ENCODE assay signal across 9 mouse cellular contexts in genomic region chr5:35921141-35921540, GRCm38 (mm10). TPM values are rescaled to one million over a fixed set of nuclear protein-coding genes. Genes with fewer than 3 reads are reported as not detected.
DNase-seq lines count a peak whose midpoint lies in the region; ATAC-seq lines count a peak whose summit lies in the region.
"Had no signal": no experiment of that assay in that cellular context is flagged by ENCODE, and none has a peak within 500 bp of the region (broad histone marks: within the 10 kb centered on the region; RNA-seq: fewer than 3 reads in every experiment).

No protein-coding gene starts in this region.

- no peaks in the 10 kb centered on the region for H3K27me3 ChIP-seq in kidney, embryonic 15.5 days
- H3K27me3 ChIP-seq in embryonic facial prominence, embryonic 10.5 days (replicated peaks; ENCODE audit: low read depth, poor library complexity, severe bottlenecking): no peaks in the 10 kb centered on the region
- H3K27me3 ChIP-seq in embryonic facial prominence, embryonic 12.5 days: no peaks in the 10 kb centered on the region
- no peaks in the 10 kb centered on the region for H3K27me3 ChIP-seq in limb, embryonic 13.5 days

- peak overlapping the region; percentile 92 for H3K27ac ChIP-seq in kidney, embryonic 15.5 days
- peak overlapping the region; percentile 63 for H3K27ac ChIP-seq in embryonic facial prominence, embryonic 10.5 days (replicated peaks)
- H3K27ac ChIP-seq in embryonic facial prominence, embryonic 12.5 days: peak overlapping the region; percentile 86
- H3K27ac ChIP-seq in limb, embryonic 13.5 days: peak overlapping the region; percentile 87

- H3K4me1 ChIP-seq in kidney, embryonic 15.5 days: peaks cover 94% of the 10 kb centered on the region
- H3K4me1 ChIP-seq in embryonic facial prominence, embryonic 10.5 days: peaks cover 96% of the 10 kb centered on the region
- peaks cover 67% of the 10 kb centered on the region for H3K4me1 ChIP-seq in embryonic facial prominence, embryonic 12.5 days
- H3K4me1 ChIP-seq in limb, embryonic 13.5 days: peaks cover 86% of the 10 kb centered on the region

- H3K36me3 ChIP-seq in kidney, embryonic 15.5 days: no peaks in the 10 kb centered on the region
- H3K36me3 ChIP-seq in embryonic facial prominence, embryonic 10.5 days (replicated peaks): no peaks in the 10 kb centered on the region
- H3K36me3 ChIP-seq in embryonic facial prominence, embryonic 12.5 days: no peaks in the 10 kb centered on the region
- peaks cover 6% of the 10 kb centered on the region; the same call in 1 of the 2 replicates for H3K36me3 ChIP-seq in limb, embryonic 13.5 days

- DNase-seq in kidney, postnatal 10 days: no peak
- no peak for DNase-seq in embryonic facial prominence, embryonic 10.5 days (ENCODE audit: low spot score)
- no peak for DNase-seq in urinary bladder, postnatal 4 days (ENCODE audit: low spot score in 2 of 2)
- no peak for DNase-seq in layer of hippocampus, postnatal 10 days (ENCODE audit: low spot score in 2 of 2)
- DNase-seq: adrenal gland, adult 8-10 months; forebrain, postnatal 0 days had no signal

- peak overlapping the region; percentile 45; the same call in 1 of the 2 replicates for H3K4me2 ChIP-seq in kidney, embryonic 15.5 days
- H3K4me2 ChIP-seq in embryonic facial prominence, embryonic 12.5 days (replicated peaks): peak overlapping the region; percentile 26
- H3K4me2 ChIP-seq in limb, embryonic 13.5 days (replicated peaks): peak overlapping the region; percentile 41

- H3K9ac ChIP-seq in kidney, embryonic 15.5 days: no peak overlapping the region
- no peak overlapping the region for H3K9ac ChIP-seq in embryonic facial prominence, embryonic 12.5 days
- peak overlapping the region; percentile 55 for H3K9ac ChIP-seq in limb, embryonic 13.5 days
- H3K9ac ChIP-seq: forebrain, postnatal 0 days had no signal

- 71% methylated on average over 6 of the region's 6 CpGs for WGBS in kidney, embryonic 15.5 days
- 74% methylated on average over 6 of the region's 6 CpGs for WGBS in embryonic facial prominence, embryonic 10.5 days
- WGBS in embryonic facial prominence, embryonic 12.5 days: 69% methylated on average over 6 of the region's 6 CpGs
- 77% methylated on average over 6 of the region's 6 CpGs for WGBS in limb, embryonic 13.5 days

- no peak for ATAC-seq in kidney, embryonic 15.5 days (replicated peaks; ENCODE audit: low FRiP score)
- no peak for ATAC-seq in embryonic facial prominence, embryonic 12.5 days (ENCODE audit: insufficient number of reproducible peaks, insufficient read depth, low FRiP score, low TSS enrichment)
- ATAC-seq in limb, embryonic 13.5 days (ENCODE audit: low FRiP score, low read depth): no peak
- ATAC-seq: forebrain, postnatal 0 days had no signal

- H3K4me3 ChIP-seq in kidney, embryonic 15.5 days (replicated peaks): no peak overlapping the region
- peak overlapping the region; percentile 8; the same call in 1 of the 2 replicates for H3K4me3 ChIP-seq in embryonic facial prominence, embryonic 10.5 days
- no peak overlapping the region for H3K4me3 ChIP-seq in embryonic facial prominence, embryonic 12.5 days
- no peak overlapping the region for H3K4me3 ChIP-seq in limb, embryonic 13.5 days

- no peaks in the 10 kb centered on the region for H3K9me3 ChIP-seq in kidney, embryonic 15.5 days (replicated peaks)
- H3K9me3 ChIP-seq in embryonic facial prominence, embryonic 10.5 days: no peaks in the 10 kb centered on the region
- no peaks in the 10 kb centered on the region for H3K9me3 ChIP-seq in embryonic facial prominence, embryonic 12.5 days
- no peaks in the 10 kb centered on the region for H3K9me3 ChIP-seq in limb, embryonic 13.5 days

RNA-seq across cellular contexts. Expression of gene Afap1, which starts 28.0 kb away (rescaled TPM):
- 24.7 and 25.4 TPM in 2 replicates for polyA plus RNA-seq in kidney, embryonic 15.5 days (2015; fragmentation: Nextera tagmentation; extraction: Ambion mirVana)
- 26.6 and 26.8 TPM in 2 replicates for polyA plus RNA-seq in embryonic facial prominence, embryonic 10.5 days (2016; fragmentation: Nextera tagmentation; extraction: Ambion mirVana)
- polyA plus RNA-seq in embryonic facial prominence, embryonic 12.5 days (2016; fragmentation: Nextera tagmentation; extraction: Ambion mirVana): 25.6 and 26.3 TPM in 2 replicates
- 18.7 and 22.1 TPM in 2 replicates for polyA plus RNA-seq in limb, embryonic 13.5 days (2015; fragmentation: Nextera tagmentation; extraction: Ambion mirVana)
- 100 to 1,000 TPM; 100 to 113 TPM for total RNA-seq in layer of hippocampus, postnatal 10 days (2021)
